Mouse (Mus musculus): ENCODE results near the gene Mad2l1bp.

Gene Mad2l1bp

GRCm38 (mm10) chr17:46154336-46154735 is 983 bp upstream of the Mad2l1bp start:
- DNase-seq = no peak

DNA sequence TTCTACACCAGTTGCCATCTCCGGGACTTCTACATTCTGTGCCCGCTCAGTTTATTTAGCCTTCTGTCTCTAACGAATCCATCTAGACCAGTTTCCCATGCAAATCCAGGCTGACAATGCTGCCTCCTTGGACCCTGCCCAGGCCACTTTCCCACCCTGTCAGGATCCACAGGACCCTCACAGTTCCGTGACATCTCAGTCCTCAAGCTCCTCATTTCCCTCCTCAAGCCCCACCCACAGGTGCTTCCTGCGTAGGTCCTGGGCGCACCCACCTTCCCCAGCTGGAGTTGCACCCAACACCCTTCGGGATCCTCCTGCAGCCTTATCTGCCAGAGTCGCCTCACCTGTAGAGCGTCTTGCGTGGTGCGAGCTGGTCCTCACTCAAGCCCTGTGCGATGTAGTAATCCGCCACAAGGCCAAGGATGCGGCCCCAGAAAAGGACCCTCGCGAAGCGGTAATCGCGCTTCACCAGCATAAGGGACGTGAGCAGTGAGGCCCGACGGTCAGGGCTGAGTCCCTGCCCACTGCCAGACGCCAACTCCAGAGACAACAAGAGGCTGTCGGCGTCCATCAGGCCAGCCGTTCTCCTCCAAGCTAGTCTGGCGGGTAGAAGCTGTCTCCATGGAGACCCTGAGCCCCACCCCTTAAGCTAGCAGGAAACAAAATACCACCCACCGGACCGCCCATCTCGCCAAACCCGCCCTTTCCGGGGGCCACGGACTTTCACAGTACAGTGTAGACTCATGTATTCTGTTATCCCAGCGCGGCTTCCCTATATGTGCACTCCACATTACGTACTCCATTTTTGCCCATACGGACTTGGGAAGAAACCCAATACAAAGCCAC is 9.6 kb downstream of the Mad2l1bp start, which contains the start of gene Rsph9:
Gene Rsph9 (minus strand): TSS at position 639 of the 846 bp plus-strand sequence.
- DNase-seq = peak; percentile 77

DNA sequence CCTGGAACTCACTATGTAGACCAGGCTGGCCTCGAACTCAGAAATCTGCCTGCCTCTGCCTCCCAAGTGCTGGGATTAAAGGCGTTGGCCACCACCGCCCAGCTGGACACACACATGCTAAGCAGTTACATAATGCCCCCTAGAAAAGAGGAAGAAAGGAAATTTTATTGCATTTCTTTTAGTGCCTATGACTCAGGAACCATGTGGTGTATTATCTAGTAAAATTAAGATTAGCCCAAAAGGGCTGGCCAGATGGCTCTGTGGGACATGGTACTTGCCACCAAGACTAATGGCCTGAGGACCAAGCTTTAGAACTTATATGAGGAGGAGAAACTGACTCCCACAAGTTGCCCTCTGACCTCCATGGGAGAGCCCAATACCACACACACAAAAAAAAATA is 13.5 kb downstream of the Mad2l1bp start:
- DNase-seq = no peak

- no peak for DNase-seq
Observed at GRCm38 (mm10) chr17:46138563-46139236, 14.7 kb downstream of the Mad2l1bp start.

DNA sequence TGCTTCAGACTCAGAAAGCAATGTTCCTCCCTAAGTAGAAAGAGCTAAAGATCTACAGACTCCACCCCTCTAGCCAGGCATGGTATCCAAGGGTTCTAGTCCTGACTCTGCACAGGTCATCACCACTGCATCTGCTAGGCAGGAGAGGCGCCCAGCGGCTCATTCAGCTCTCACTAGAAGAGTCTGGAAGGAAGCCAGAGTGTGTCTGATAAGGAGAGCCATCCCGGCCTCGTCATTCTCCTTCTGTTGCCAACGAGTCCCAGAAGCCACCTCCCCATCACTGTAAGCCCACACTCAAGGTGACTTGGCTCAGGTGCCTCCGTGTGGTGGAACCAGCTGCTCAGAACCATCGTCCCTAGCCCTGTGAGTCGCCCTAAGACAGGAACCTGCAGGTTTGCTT is 20.5 kb downstream of the Mad2l1bp start:
- DNase-seq = no peak

DNA sequence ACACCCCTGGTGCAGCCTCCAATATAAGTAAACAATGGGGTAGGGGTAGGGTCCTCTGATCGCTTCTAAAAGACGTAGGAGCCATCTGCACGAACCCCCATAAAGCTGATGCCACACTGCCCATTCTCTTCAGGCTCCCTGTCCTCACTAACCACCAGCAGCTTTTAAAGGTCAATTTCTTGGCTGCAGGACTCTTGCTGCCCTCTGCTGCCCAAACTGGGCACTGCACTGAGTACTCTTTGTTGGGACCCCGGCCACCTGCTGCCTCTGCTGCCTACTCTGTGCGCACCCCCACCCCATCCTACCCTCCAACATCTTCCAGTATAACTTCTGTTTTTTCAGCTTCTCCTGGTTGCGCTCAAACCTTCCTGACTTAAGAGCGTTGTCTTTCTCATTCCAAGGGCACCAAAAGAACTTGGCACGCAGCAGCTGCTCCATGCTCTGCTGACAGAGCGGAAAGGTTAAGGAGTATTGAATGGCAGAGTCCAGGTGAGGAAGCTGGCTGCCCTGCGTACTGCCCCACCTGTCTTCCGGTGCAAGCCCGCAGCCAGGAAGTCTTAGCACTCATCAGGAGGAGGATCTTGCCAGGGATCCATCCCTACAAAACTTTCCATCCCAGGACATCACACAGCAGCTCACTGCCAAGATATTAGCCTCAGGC is 21.2 kb downstream of the Mad2l1bp start:
- peak; percentile 82 for DNase-seq

- no peak for DNase-seq
Observed at GRCm38 (mm10) chr17:46129741-46130498, 23.4 kb downstream of the Mad2l1bp start.

DNA sequence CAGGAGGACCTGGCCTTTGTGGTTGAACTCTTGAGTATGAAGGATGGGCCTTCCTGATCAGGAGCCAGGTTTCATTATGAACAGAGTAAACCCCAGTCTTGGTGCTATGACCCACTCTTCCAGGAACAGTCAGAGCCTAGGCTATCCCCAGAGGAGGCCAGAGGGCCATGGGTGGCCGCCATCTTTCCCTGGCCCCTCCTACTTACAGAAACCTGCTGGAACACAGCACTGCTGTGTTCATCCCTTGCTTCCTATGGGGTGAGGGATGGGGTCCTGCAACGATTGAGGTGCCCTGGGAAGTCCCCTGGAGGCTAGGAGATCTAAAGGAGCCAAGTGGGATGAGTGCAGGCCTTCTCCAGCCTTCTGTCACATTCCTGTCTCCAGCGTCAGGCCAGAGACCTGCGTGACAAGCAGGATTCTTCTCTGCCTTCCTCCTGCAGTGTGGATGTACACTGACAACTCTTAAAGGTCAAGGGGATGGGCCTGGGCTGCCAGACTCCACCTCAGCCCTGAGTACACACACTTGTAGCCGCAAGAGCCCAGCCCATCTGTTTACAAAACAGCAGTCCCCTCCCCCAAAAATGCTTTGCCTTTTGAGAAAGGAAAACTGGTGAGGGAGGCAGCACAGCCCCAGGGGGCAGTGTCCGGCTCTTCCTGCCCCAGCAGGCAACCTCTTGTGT is 25.4 kb downstream of the Mad2l1bp start:
- no peak for DNase-seq

DNA sequence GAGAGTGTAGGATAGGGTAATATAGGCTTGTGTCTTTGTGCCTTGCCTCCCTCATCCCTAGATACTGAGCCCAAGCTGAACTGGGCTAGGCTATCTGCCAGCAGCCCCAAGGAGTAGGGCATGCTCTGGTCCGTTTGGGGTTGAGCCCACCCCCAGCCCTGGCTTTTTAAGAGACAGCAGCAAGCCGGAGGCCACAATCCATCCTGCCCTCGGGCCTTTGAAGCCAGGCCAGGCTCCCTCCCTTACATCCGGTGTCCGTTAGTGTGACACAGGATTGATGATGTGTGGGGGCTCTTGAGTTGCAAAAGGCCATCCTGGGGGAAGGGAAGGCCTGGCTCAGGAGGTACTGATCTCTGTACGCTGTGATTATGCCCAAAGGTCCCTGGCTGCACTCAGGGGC is 26.7 kb downstream of the Mad2l1bp start:
- DNase-seq = no peak

GRCm38 (mm10) chr17:46123953-46124700 is 29.2 kb downstream of the Mad2l1bp start:
- no peak for DNase-seq

- no peak for DNase-seq
Observed at GRCm38 (mm10) chr17:46123285-46123684, 30.1 kb downstream of the Mad2l1bp start.

GRCm38 (mm10) chr17:46122791-46123190 is 30.6 kb downstream of the Mad2l1bp start:
- no peak for DNase-seq

DNA sequence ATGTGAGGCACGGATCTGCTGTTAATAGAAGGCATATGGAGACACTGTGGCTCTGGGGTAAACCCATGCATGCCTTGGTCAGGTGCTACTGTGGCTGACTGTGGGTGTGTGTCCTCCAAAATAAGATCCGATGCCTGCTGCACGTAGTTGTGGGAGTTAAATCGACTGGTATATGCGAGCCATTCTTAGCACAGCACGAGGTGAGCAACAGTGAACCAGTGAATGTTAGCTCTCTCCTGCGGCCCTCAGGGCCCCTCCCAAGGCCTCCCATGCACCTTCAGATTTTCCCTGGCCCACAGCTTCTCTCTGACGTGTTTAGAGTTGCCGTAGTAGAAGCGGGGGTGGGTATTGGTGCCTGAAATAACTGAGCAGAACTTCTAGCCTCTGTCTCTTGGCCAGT is 33.7 kb downstream of the Mad2l1bp start:
- DNase-seq = no peak

DNA sequence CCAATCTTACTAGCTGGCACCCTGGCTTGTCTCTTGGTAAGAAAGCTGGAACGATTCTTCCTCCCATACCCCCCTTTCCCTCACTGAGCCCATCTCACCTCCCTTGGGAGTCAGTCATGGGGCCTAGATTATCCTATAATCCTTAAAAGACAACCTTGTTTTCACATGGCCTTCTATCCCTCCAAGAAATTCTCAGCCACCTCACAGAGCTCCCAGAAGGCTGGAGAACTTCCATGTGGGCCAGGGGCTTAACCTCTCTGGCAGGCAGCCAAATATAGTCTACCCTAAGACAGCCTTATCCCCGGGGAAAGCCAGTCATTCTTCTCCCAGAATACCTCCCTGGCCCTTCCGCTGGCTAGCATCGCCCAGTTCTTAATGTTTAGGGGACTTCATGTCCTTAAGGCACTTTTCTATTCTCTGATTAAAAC is 34.9 kb downstream of the Mad2l1bp start:
- no peak for DNase-seq

DNA sequence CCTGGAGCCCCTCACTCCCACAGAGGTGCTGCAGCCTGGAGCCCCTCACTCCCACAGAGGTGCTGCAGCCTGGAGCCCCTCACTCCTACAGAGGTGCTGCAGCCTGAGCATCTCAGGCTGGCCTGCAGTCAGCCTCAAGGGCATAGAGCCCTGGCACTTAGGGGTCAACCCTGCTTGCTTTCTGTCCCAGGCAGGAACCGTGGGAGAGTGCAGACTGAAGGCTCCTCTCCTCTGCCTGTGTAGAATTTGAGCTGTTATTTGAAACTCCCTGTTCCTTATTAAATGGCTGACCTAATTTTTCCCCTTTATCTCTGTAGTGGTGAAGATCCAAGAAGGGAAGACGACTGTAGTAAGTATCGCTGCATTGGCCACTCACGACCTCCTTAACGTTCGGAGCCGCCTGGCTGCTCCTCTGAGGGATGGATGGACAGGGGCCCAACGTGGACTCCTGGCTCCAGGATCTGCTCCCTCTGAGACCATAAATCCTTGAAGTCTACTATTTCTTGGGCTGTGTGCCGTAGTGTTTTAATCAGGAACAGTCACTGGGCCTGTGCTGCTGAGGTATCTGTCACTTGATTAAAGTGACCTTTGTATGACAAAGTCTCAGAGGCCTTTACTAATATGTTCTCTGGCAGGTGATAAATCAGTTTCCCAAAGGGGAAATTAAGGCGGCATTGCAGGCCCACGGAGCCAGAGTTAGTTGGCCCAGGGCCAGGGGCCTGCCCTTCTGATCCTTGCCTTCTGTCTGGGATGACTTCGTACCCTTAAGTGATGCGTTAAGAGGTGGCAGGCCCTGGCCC is 35.5 kb downstream of the Mad2l1bp start:
- DNase-seq = no peak

- DNase-seq = no peak
Observed at GRCm38 (mm10) chr17:46116881-46117280, 36.5 kb downstream of the Mad2l1bp start.

GRCm38 (mm10) chr17:46116138-46116537 is 37.2 kb downstream of the Mad2l1bp start:
- DNase-seq = no peak

GRCm38 (mm10) chr17:46115489-46115888 is 37.9 kb downstream of the Mad2l1bp start:
- no peak for DNase-seq

GRCm38 (mm10) chr17:46110402-46111289 is 42.7 kb downstream of the Mad2l1bp start, which contains the start of gene Mrps18a:
TSS of gene Mrps18a (plus strand) at chr17:46110986.
- peak; percentile 85 for DNase-seq
